Mouse (Mus musculus) kidney, adult 2 months (tissue): Measurements from ENCODE around the gene Rhobtb3. TPM values are rescaled to one million over a fixed set of nuclear protein-coding genes. Genes with fewer than 3 reads are reported as not detected.
"Not testable (repeated sequence)": the region's sequence is repeated elsewhere in the genome, so short reads cannot be mapped to it uniquely, and the experiment has no call there.

Experiments used
- DNase-seq: peaks from one replicate; pipeline ENCODE4 v3.0.0; 2021
- H3K27ac ChIP-seq: fragments of 200-500 bp; 2 replicates; pipeline ENCODE4 v1.5.1; 2012; ENCODE audit warnings: low read depth, low read length, control low read depth, inconsistent platforms; ENCODE audit not compliant: insufficient read depth
- H3K27me3 ChIP-seq: fragments of 200-500 bp; replicated peaks from 2 replicates; pipeline ENCODE4 v1.6.1; 2012; ENCODE audit warnings: mild to moderate bottlenecking, moderate library complexity, low read length, inconsistent platforms; ENCODE audit not compliant: control insufficient read depth, insufficient read depth
- H3K36me3 ChIP-seq: fragments of 200-500 bp; 2 replicates; pipeline ENCODE4 v1.6.1; 2012; ENCODE audit warnings: mild to moderate bottlenecking, moderate library complexity, low read length, inconsistent platforms; ENCODE audit not compliant: control insufficient read depth, insufficient read depth
- H3K4me1 ChIP-seq: fragments of 200-500 bp; 2 replicates; pipeline ENCODE4 v1.6.1; 2011; ENCODE audit warnings: low read length; ENCODE audit not compliant: control insufficient read depth, insufficient read depth
- H3K4me3 ChIP-seq: fragments of 200-500 bp; 2 replicates; pipeline ENCODE4 v1.5.1; 2011; ENCODE audit warnings: mild to moderate bottlenecking, low read depth, low read length, control low read depth; ENCODE audit not compliant: insufficient read depth
- CTCF ChIP-seq: fragments of 200-500 bp; conservative IDR thresholded peaks from 2 replicates; pipeline ENCODE4 v1.5.1; 2011; ENCODE audit warnings: low read depth, mild to moderate bottlenecking, control low read depth, low read length, moderate library complexity, mixed read lengths; ENCODE audit not compliant: insufficient read depth, insufficient read length
- POLR2A ChIP-seq: fragments of 200-500 bp; IDR thresholded peaks from one replicate; pipeline ENCODE4 v1.6.1; 2011; ENCODE audit warnings: low read depth, low read length, control low read depth
- WGBS: fragments of 180-500 bp; shearing (Covaris S2); methylation state at CpG from one replicate; pipeline ENCODE4 v1.1.7; 2018; 5-methylcytosine and 5-hydroxymethylcytosine counted together
- polyA plus RNA-seq: library from polyadenylated mRNA; depleted of rRNA; stranded (reverse); fragments of >200 nt; gene quantifications from 2 replicates; pipeline ENCODE4 v1.2.3, GENCODE M21; 2012

Rhobtb3 gene
- polyA plus RNA-seq, 1 experiment = 2.6 TPM

DNA sequence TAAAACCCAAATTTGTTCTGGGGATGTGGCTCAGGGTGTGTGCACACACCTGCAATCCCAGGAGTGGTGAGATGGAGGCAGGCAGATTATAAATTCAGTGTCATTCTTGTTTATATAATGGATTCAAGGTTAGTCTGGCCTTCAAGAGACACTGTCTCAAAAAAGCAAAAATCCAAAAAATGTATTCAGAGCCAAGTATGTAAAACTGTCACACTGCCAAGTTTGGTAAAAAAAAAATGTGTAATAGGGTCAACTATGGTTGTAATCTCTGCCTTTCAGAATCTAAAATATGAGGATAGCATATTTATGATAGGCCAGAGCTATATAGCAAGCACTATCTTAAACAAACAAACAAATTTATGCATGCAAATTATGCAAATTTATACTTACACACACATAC, 15.8 kb downstream of the Rhobtb3 start:
- TF ChIP-seq POLR2A = no peak
- no peak for TF ChIP-seq CTCF
- H3K4me3 ChIP-seq = no peak overlapping the region
- no peak overlapping the region for H3K27ac ChIP-seq
- H3K27me3 ChIP-seq = no peaks in the 10 kb centered on the region
- no peaks in the 10 kb centered on the region for H3K36me3 ChIP-seq
- DNase-seq = no peak
- H3K4me1 ChIP-seq = no peaks in the 10 kb centered on the region

DNA sequence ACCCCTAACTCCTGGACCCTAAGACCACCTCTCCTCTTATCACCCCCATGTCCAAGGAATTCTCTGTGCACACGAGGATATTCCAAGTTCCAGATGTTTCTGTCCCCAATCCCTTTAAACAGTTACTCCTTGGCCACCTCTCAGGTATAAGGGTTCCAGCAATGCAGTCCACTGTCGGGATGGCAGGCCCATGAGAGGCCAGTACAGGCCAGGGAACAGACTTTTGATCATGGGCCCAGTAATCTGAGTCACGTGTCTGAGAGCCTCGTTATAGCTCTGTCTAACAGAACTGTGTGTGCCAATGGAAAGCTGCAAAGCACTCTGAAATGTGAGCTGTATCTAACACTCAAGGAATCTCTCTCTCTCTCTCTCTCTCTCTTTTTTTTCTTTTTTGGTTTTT, 29.6 kb downstream of the Rhobtb3 start:
- WGBS = 57% methylated on average over 4 of the region's 4 CpGs
- H3K27me3 ChIP-seq = no peaks in the 10 kb centered on the region
- H3K36me3 ChIP-seq = no peaks in the 10 kb centered on the region
- TF ChIP-seq CTCF (no peak), POLR2A (no peak)
- H3K4me1 ChIP-seq = no peaks in the 10 kb centered on the region
- DNase-seq = no peak
- H3K27ac ChIP-seq = no peak overlapping the region
- H3K4me3 ChIP-seq = no peak overlapping the region

DNA sequence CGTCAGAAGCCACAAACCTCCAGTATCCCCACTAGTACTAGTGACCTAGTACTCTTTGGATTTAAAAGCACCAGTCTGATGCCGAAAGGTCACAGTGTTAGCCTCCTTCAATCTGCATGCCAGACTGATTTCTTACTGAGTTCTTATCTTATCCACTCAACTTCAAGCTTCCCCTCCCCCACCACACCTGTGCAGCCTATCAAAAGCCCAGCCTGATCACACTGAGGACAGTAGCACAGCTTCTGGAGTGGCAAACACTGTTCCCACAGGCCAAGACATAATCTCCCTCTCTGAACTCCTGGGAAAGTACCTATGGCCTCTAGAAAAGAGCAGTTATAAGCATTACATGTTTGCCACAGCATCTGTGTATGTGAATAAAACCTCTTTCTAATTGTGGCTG, 35.5 kb downstream of the Rhobtb3 start:
- H3K27ac ChIP-seq = no peak overlapping the region
- 85% methylated on average over 2 of the region's 2 CpGs for WGBS
- DNase-seq = no peak
- no peak for TF ChIP-seq CTCF
- TF ChIP-seq POLR2A = no peak
- H3K36me3 ChIP-seq = no peaks in the 10 kb centered on the region; the same call in 1 of the 2 replicates
- no peaks in the 10 kb centered on the region for H3K4me1 ChIP-seq
- no peaks in the 10 kb centered on the region for H3K27me3 ChIP-seq
- no peak overlapping the region for H3K4me3 ChIP-seq

GRCm38 (mm10) chr13:75907133-75907532, 36.6 kb downstream of the Rhobtb3 start:
- H3K27ac ChIP-seq = no peak overlapping the region
- H3K4me1 ChIP-seq = no peaks in the 10 kb centered on the region
- WGBS = 39% methylated on average over 5 of the region's 5 CpGs
- H3K36me3 ChIP-seq = no peaks in the 10 kb centered on the region; the same call in 1 of the 2 replicates
- no peak for TF ChIP-seq POLR2A
- no peak for TF ChIP-seq CTCF
- no peaks in the 10 kb centered on the region for H3K27me3 ChIP-seq
- H3K4me3 ChIP-seq = no peak overlapping the region
- DNase-seq = peak; percentile 40

DNA sequence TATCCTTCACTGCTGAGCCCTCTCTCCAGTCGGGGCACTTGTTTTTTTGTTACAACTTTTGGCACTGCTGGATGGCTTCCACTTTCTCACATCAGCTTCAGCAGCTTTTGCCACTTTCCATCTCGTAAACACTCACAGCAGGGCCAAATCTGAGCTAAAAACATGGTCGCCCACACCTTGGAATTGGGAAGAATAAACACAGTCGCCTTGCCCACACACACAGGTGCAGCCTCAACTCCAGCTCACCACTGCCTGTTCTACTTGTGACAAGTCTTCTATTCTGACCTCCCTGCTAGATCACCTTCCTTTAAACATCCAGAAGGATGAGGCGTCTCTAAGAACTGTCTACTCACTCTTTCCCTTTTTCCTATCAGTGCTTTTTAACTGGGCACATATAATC, 39.1 kb downstream of the Rhobtb3 start:
- Histone ChIP-seq H3K27ac (no peak overlapping the region), H3K4me1 (no peaks in the 10 kb centered on the region), H3K27me3 (no peaks in the 10 kb centered on the region), H3K4me3 (no peak overlapping the region), H3K36me3 (no peaks in the 10 kb centered on the region; the same call in 1 of the 2 replicates)
- no peak for DNase-seq
- TF ChIP-seq POLR2A = no peak
- TF ChIP-seq CTCF = no peak
- 89% methylated on average over 5 of the region's 5 CpGs for WGBS

DNA sequence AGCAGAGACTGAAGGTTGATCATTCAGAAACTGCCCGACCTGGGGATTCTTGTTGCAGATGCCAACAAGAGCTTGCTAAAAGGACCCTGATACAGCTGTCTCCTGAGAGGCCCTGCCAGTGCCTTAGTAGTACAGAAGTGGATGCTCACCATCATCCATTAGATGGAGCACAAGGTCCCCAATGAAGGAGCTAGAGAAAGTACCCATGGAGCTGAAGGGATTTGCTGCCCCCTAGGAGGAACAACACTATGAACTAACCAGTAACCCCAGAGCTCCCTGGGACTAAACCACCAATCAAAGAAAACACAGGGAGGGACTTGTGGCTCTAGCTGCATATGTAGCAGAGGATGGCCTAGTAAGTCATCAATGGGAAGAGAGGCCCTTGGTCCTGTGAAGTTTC, 42.8 kb downstream of the Rhobtb3 start:
- not testable (repeated sequence) for H3K36me3 ChIP-seq, H3K4me3 ChIP-seq, H3K4me1 ChIP-seq, H3K27me3 ChIP-seq, H3K27ac ChIP-seq
- DNase-seq = peak; percentile 17
- 93% methylated on average over 1 of the region's 1 CpGs for WGBS

- WGBS = 51% methylated on average over 6 of the region's 6 CpGs
- 0 out of 2 replicates have a peak, but pooled peaks cover 2% of the 10 kb centered on the region for H3K4me1 ChIP-seq
- no peaks in the 10 kb centered on the region for H3K27me3 ChIP-seq
- H3K4me3 ChIP-seq = no peak overlapping the region
- no peak for TF ChIP-seq CTCF
- TF ChIP-seq POLR2A = no peak
- H3K36me3 ChIP-seq = no peaks in the 10 kb centered on the region
- no peak for DNase-seq
- H3K27ac ChIP-seq = no peak overlapping the region
Observed at GRCm38 (mm10) chr13:75892876-75893275, 50.8 kb downstream of the Rhobtb3 start.

- TF ChIP-seq CTCF (no peak), POLR2A (no peak)
- WGBS = 80% methylated on average over 3 of the region's 3 CpGs
- 0 out of 2 replicates have a peak, but pooled peaks cover 2% of the 10 kb centered on the region for H3K4me1 ChIP-seq
- H3K27ac ChIP-seq = no peak overlapping the region
- no peaks in the 10 kb centered on the region for H3K36me3 ChIP-seq
- no peak overlapping the region for H3K4me3 ChIP-seq
- H3K27me3 ChIP-seq = no peaks in the 10 kb centered on the region
- DNase-seq = no peak
Observed at GRCm38 (mm10) chr13:75892291-75892690, 51.4 kb downstream of the Rhobtb3 start.
